Mouse (Mus musculus) midbrain, embryonic 11.5 days (tissue): Measurements from ENCODE around the gene Olfr1501. TPM values are rescaled to one million over a fixed set of nuclear protein-coding genes. Genes with fewer than 3 reads are reported as not detected.
"Not testable (repeated sequence)": the region's sequence is repeated elsewhere in the genome, so short reads cannot be mapped to it uniquely, and the experiment has no call there.

Experiments used
- ATAC-seq: fragments of 200-750 bp; cut with Nextera tagmentation; 2 replicates; pipeline ENCODE4 v1.8.0; 2017; ENCODE audit warnings: moderate TSS enrichment, moderate library complexity; ENCODE audit not compliant: low FRiP score
- DNase-seq: peaks from one replicate; pipeline ENCODE4 v3.0.0; 2015; ENCODE audit warnings: low spot score; ENCODE audit errors: missing footprints
- H3K27ac ChIP-seq: fragments of 300-500 bp; sonication (generic); 2 replicates; pipeline ENCODE4 v1.5.1; 2014; ENCODE audit warnings: low read depth, low read length
- H3K27me3 ChIP-seq: fragments of 300-500 bp; sonication (generic); 2 replicates; pipeline ENCODE4 v1.6.1; 2014; ENCODE audit warnings: mild to moderate bottlenecking, low read length, moderate library complexity, mixed read lengths; ENCODE audit not compliant: control insufficient read depth, insufficient read depth
- H3K36me3 ChIP-seq: fragments of 300-500 bp; sonication (generic); 2 replicates; pipeline ENCODE4 v1.6.1; 2014; ENCODE audit warnings: mild to moderate bottlenecking, low read length, moderate library complexity, mixed read lengths; ENCODE audit not compliant: control insufficient read depth, insufficient read depth
- H3K4me1 ChIP-seq: fragments of 300-500 bp; sonication (generic); 2 replicates; pipeline ENCODE4 v1.6.1; 2014; ENCODE audit warnings: low read length; ENCODE audit not compliant: control insufficient read depth, insufficient read depth
- H3K4me2 ChIP-seq: fragments of 300-500 bp; sonication (generic); 2 replicates; pipeline ENCODE4 v1.6.1; 2014; ENCODE audit warnings: mild to moderate bottlenecking, moderate library complexity
- H3K4me3 ChIP-seq: fragments of 300-500 bp; sonication (generic); 2 replicates; pipeline ENCODE4 v1.5.1; 2014; ENCODE audit warnings: low read depth, low read length
- H3K9ac ChIP-seq: fragments of 300-500 bp; sonication (generic); 2 replicates; pipeline ENCODE4 v1.6.1; 2014; ENCODE audit warnings: low read length
- H3K9me3 ChIP-seq: fragments of 300-500 bp; sonication (generic); 2 replicates; pipeline ENCODE4 v1.6.1; 2016; ENCODE audit warnings: low read length; ENCODE audit not compliant: control insufficient read depth
- WGBS: fragments of 180-500 bp; shearing (Covaris S2); extraction: QIAGEN DNeasy Blood & Tissue Kit; methylation state at CpG from one replicate; pipeline ENCODE4 v1.1.7; 2014; 5-methylcytosine and 5-hydroxymethylcytosine counted together
- polyA plus RNA-seq: library from polyadenylated mRNA; unstranded; fragments of >200 nt; fragmentation: Nextera tagmentation; extraction: Ambion mirVana; gene quantifications from 2 replicates; pipeline ENCODE4 v1.2.1, GENCODE M21; 2014

Olfr1501 gene
- polyA plus RNA-seq, 1 experiment from 2014 or later: not detected

DNA sequence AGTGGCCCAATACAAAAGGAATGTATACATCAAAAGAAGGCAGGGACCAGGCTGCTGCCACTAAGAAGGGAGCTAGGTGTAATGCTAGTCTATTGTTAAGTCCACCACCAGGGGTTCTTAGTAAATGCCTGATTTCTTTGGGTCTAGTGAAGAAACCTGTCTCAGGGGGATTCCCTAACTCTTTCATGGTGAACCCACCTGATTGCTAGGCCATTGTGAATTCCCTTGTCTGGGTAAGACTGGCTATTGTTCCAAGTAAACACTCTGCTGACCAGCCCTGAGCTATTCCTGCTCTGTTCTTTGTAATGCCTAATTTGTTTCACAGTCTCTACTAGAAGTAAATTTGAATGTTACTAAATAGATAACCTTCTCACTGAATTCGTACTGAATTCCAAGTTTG, 45.0 kb downstream of the Olfr1501 start:
- WGBS: 81% methylated on average over 1 of the region's 1 CpGs
- H3K4me1 ChIP-seq, H3K9ac ChIP-seq, H3K27me3 ChIP-seq, H3K36me3 ChIP-seq, H3K9me3 ChIP-seq, DNase-seq, H3K4me2 ChIP-seq, H3K4me3 ChIP-seq, H3K27ac ChIP-seq, ATAC-seq: not testable (repeated sequence)

DNA sequence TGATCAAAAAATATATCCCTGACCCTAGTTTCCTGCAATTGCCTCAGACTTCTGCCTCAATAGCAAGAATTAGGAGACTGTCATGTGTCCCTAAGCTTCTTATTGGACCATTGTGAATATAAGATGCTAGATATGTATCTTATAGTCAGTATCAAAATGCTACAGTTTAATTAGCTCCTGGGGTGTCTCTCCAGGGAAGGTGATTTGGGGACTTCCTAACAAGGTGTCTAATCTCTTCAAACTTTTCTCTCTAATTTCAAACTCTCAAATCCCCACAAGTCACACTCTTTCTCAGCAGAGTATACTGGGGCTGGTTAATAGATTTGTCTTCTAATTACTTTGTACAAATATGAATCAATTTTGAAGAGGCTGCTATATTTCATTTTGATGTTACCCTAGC, 52.4 kb downstream of the Olfr1501 start, which contains the start of gene Olfr1497:
Gene Olfr1497, minus strand, starts transcription at position 101 of the 400 bp plus-strand sequence.
- H3K4me1 ChIP-seq: no peaks in the 10 kb centered on the region
- no peak within 1 kb of the TSS for H3K9ac ChIP-seq
- DNase-seq (no peak), ATAC-seq (no peak)
- no peak within 1 kb of the TSS for H3K4me2 ChIP-seq
- H3K4me3 ChIP-seq: no peak within 1 kb of the TSS
- no peaks in the 10 kb centered on the region for H3K27me3 ChIP-seq
- H3K27ac ChIP-seq: no peak within 1 kb of the TSS
- H3K9me3 ChIP-seq: no peaks in the 10 kb centered on the region
- H3K36me3 ChIP-seq: no peaks in the 10 kb centered on the region

Other genes starting within 250 kb of the Olfr1501 start
- not detected in 2 replicates for gene Olfr1487, start 233.3 kb downstream of the Olfr1501 start, polyA plus RNA-seq
- gene Olfr1489, start 219.1 kb downstream of the Olfr1501 start, polyA plus RNA-seq: not detected in 2 replicates
- gene Olfr1490, start 199.6 kb downstream of the Olfr1501 start, polyA plus RNA-seq: not detected in 2 replicates
- not detected in 2 replicates for gene Olfr1491, start 153.4 kb downstream of the Olfr1501 start, polyA plus RNA-seq
- not detected in 2 replicates for gene Olfr1493-ps1, start 127.4 kb downstream of the Olfr1501 start, polyA plus RNA-seq
- gene Olfr1494, start 111.0 kb downstream of the Olfr1501 start, polyA plus RNA-seq: not detected in 2 replicates
- not detected in 2 replicates for gene Olfr1495, start 86.1 kb downstream of the Olfr1501 start, polyA plus RNA-seq
- gene Olfr1496, start 72.8 kb downstream of the Olfr1501 start, polyA plus RNA-seq: not detected in 2 replicates
- gene Olfr1497, start 52.5 kb downstream of the Olfr1501 start, polyA plus RNA-seq: not detected in 2 replicates
- gene Olfr1499, start 31.2 kb downstream of the Olfr1501 start, polyA plus RNA-seq: not detected in 2 replicates
- gene Olfr1500, start 20.2 kb downstream of the Olfr1501 start, polyA plus RNA-seq: not detected in 2 replicates
- not detected in 2 replicates for gene Olfr1502, start 11.1 kb upstream of the Olfr1501 start, polyA plus RNA-seq
- not detected in 2 replicates for gene Olfr1504, start 47.2 kb upstream of the Olfr1501 start, polyA plus RNA-seq
- not detected in 2 replicates for gene Olfr1505, start 62.8 kb upstream of the Olfr1501 start, polyA plus RNA-seq